Mouse (Mus musculus) thymus, postnatal 14 days (tissue): ENCODE measurements at regions not wholly inside any gene's neighbourhood (a gene's known extent, or its start where the extent isn't known, plus 50 kb on each side); places are given as distances from the start of the nearest gene placed in this dataset.

ENCODE experiments used
- DNase-seq: peaks from one replicate; pipeline ENCODE4 v3.0.0; 2021

DNA sequence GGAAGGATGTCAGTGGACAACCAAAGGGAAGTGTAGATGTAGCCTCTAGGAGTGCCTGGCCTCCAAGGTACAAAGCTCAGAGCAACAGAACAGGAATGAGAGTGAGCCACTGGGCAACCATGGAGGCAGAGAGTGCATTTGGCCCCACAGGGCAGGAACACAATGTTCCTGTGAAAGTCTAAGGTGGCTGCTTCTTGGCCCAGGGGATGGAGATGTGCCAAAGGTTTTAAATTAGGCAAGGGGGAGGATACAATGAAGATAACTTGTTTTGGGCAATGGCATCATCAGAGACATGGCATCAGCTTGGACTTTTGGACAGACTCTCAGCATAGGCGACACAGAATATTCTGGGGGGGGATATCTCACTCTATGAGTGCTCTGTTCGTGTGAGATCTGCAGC is 160.3 kb downstream of the En1 start:
- no peak for DNase-seq

DNA sequence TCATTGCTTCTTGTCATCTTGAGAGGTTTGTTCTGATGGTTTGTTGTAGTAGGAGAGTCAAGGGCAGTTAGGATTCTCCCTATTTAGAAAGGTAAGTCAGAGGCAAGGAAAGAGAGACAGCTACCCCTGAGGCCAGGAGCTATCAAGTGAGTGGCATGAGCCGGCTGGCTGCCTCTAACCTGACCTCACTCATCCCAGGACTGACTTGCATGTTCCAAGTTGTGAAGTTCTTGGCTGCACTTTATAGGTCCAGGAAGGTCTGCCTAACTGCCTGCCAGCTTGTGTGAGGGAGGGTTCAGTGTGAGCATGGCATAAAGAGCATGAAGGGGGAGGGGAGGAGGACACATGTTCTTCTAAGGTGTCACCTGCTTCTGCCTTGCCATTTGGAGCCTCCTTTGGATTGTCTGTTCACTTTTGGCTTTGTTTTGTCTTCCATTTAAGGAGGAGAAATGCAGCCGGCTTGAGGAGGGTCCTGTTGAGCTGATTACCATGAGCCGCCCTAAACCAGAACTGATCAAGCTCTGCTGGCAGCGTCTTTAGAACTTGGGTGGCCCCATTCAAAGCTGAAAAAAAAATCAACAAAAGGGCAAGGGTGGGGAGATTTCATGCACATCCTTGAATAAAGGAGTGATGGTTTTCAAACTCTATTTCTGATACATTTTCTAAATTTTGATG is 160.8 kb downstream of the En1 start:
- no peak for DNase-seq

DNA sequence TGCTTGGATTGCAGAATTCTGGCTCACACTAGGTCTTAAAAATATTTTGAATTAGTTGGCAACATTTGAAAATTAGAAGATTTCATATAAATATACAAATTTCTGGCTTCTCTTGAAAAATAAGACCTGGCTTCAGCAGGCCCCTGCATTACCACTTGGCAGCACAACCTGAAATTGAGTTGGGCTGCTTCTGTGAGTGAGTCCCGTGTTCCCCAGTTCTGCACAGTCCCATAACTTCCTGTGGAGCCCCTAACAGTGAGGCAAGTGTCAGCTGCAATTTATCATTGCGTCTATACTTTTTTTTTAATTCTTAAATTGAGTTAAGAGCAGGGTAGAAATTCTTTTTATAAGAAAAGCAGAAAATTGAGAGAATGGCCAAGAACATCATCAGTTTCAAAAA is 164.8 kb downstream of the En1 start:
- DNase-seq: no peak

- no peak for DNase-seq
Observed at GRCm38 (mm10) chr1:120771269-120771668, 169.1 kb downstream of the En1 start.

- no peak for DNase-seq
Observed at GRCm38 (mm10) chr1:120776906-120777305, 174.7 kb downstream of the En1 start.

DNA sequence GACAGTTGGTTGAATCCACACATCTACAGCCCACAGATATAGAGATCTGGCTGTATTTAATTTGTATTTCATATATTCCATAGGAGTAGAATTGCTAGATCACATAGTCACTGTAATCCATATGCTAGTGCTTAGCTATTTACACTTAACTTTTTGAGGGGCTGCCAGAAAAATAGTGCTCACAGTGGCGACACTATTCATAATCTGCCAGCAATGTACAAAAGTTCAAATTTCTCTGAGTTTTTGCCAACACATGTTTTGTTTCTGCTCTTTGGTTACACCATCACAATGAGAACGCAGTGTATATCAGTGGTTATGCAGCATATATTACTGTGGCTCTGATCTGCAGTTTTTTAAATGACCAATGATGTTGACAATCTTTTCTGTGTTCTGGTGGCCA is 175.2 kb downstream of the En1 start:
- no peak for DNase-seq

- DNase-seq: no peak
Observed at GRCm38 (mm10) chr1:120795245-120795644, 193.0 kb downstream of the En1 start.

DNA sequence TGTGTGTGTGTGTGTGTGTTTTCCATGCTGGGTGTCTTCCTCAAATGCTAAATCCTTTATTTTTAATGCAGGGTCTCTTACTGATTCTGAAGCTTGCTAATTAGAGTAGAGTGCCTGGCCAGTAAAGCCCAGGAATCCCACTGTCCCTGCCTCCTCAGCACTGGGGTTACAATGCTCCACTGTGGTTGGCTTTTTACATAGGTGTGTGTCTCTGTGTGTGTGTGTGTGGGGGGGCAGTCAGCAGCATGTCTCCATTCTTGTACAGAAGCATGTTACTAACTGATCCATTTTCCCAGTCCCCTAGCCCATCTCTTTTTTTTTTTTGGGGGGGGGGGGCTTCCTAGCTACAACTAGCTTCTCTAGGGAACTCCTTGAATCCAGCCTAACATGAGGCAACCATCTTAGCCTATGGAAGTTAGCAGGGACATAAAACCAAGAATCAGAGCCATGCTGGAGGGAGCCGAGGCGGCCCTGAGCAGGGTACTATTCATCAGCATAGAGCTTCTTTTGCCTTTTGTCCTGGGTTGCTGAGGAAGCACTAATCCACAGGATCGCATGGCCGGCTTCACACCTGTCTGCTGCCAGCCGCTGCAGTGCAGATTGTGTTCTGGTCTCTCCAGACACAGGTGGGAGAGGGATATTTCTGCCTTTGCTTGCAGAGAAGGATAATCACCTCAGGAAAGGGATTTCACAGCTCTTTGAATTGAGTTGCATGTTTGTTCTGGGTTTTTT is 199.2 kb downstream of the En1 start:
- DNase-seq: no peak

DNA sequence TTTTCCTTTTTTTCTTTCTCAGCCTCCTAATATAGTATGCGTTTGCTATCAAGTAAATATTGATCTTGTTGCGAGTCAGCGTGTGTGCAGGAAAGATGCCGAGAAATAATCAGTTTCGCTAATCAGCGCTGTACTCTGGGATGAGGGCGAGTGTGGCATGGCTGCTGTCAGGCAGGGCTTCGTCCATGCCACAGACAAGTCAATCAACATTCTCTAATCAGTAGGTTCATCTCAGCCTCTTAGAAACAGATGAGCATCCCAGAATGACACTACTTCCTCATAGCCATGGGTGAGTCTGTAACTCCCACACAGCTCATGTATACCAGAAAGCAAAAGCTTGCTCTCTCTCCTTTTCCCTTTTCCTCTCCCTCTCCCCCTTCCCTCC is 199.8 kb downstream of the En1 start:
- no peak for DNase-seq

- no peak for DNase-seq
Observed at GRCm38 (mm10) chr1:120814441-120814840, 212.2 kb downstream of the En1 start.

DNA sequence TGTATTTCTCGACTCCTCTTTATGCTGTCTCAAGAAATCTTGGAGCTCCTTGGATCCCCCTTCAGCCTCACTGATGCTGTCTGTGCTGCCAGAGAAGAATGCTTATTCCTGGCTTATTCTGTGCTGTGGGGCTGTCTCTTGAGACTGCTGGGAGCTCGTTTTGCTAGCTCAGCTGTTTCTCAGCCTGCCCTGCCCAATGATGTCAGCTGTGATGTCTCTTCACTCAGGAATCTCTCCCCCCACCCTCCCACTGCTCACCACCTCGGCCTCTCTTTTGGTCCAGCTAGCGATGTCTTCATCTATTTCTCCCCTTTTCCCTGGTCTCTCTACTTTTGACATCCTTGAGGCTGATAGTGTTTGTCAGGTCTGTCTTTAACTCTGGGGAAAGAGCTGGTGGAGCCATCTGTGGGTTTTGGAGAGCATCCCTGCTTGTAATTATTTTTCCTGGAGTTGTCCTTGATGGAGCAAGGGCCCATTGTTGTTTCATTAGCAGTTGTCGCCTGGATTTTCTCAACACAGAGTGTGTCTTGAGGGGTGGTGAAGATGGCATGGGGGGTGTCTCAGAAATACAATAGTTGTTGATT is 214.1 kb downstream of the En1 start:
- no peak for DNase-seq

DNA sequence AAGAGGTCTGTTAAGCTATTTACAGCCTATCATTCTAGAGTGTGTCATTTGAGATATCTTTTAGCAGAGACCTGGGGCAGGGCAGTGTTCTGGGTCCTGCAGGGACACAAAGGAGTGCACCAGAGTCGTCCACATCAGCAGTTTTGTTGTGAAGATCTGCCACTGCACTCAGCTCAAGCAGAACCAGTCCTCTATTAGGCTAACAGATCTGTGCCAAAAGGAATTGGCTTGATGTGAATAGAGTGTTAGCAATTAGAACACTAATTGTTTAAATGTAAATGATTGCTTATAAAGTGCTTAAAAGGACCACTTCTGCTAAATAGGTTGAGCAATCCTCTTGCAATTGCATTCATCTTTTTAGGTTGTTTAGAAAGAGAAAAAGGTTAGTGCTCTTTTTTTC is 215.3 kb downstream of the En1 start:
- no peak for DNase-seq

DNA sequence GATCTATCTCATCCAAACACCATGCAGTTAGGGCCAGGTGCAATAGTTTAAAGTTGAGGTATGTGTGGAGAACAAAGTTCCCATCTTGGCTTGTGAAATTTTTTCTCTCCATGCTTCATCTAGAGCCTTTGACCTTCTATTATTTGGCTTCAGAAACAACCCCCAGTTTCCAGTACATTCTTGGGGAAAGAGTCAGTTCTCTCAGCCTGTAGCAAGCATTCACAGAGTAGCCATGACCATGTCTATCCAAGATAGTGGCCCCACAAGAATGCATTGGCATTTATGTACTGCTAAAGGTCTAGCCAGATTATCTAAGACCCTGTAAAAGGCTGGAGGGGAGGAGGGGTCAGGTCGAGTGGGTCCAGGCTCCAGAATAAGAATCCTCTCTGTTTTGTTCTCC is 229.8 kb downstream of the En1 start:
- DNase-seq: no peak

GRCm38 (mm10) chr1:120842596-120842995 is 240.4 kb downstream of the En1 start:
- DNase-seq: no peak

GRCm38 (mm10) chr1:120846146-120846545 is 243.9 kb downstream of the En1 start:
- DNase-seq: no peak

DNA sequence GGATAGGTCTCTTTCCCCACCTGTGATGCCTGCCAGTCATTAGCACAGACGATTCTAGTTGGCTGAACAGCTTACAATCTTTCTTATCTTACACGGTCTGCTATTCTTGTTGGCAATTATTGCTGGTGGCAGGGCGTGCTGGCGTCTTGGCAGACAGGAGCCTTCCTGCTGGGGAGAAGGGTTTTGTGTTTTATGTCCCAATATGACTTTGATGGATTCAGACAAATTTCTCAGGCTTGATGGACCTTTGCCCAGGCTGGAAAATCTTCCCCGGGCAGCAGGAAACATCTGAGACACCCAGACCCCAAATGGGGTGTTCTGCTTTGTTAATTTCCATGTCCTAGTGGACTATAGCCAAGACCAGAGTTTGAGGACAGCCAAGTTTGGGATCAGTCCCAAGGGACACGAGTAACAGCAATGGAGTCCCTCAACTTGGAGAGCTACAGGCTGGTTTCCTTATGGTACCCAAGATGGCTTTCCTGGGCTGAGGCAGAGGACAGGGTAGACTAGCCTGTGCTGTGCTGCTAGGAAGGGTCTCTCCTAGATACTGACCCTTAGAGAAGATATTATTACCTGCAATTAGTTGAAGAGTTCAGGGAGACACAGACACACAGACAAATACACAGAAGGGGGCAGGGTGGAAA is 249.8 kb downstream of the En1 start:
- DNase-seq: no peak

GRCm38 (mm10) chr1:120857566-120857965 is 255.3 kb downstream of the En1 start:
- no peak for DNase-seq

DNA sequence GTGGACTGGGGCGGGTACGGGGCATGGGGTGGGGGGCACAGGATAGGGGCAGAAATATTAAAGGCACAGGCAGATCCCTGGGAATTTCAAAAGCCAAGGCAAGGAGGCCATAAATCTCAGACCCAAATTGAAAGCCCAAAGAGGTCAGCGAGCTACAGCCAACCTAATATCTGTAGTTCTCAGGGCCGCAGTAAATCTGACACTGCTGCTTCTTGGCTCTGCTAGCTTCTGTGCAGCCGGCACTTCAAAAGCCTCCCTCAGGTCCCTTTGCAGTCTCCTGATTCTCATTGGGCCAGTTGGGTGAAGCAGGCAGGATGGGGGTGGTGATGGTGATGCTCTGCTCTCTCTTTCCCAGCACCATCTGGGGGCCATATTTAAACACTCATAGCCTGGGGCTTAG is 257.3 kb downstream of the En1 start:
- DNase-seq: no peak

DNA sequence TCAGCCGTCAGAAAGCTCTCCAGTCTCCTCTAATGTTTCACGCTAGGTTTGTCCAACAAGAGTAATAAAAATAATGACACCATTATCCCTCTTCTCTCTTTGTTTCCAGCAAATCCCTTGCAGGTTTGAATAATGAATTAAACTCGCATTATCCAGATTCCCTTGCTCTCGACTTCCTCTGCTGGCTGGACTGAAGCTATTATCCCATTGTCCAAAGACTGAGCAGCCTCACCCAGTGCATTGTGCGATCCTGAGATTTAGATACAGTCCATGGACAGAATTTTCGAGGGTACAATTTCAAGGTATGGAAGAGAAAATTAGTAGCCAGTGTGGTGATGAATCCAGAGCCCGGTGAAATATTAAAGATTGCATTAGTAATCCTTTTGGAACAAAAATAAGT is 270.3 kb downstream of the En1 start:
- DNase-seq: no peak

DNA sequence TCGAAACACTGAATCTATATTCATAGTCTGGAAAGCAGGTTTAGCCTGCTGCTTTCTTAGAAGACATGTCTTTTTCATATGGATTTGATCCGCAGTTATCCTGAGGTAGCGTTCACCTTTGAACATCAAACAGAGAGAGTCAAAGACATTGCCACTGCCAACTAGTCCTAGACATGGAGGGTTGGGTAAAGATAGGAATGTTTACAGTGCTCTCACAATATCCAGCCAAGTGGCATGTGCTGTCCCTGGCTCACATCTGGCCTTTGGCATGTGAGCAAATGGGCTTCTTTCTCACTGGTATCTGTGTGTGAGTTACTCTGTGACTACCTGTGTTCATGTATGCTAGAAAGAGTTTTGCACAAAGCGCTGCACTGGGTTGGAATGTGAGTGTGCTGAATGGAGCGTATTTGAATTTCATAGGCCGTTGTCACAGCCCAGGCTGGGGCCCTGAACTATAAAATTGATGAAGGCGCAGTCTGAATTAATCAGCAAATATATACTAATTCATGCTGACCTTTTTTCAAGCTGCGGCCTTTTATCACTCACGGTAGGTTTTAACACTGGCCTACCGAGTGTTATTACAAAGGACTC is 280.8 kb downstream of the En1 start:
- no peak for DNase-seq

GRCm38 (mm10) chr1:120883632-120884031 is 281.4 kb downstream of the En1 start:
- no peak for DNase-seq

GRCm38 (mm10) chr1:120910801-120911200 is 308.6 kb downstream of the En1 start:
- DNase-seq: no peak

- no peak for DNase-seq
Observed at GRCm38 (mm10) chr1:120911962-120912670, 309.9 kb downstream of the En1 start.
